Mouse (Mus musculus): ENCODE data around the gene Ppp6r2. TPM values are rescaled to one million over a fixed set of nuclear protein-coding genes. Genes with fewer than 3 reads are reported as not detected.

Ppp6r2 gene
- polyA plus RNA-seq, 1 experiment from 2014 or later = 24.5 TPM

Small RNA genes within 50 kb of the gene (microRNA-seq; reads per million reads assigned to microRNA genes)
- 0.56 reads per million for gene Mir6958
- gene Mir6959 = not detected
- not detected for gene Mir7118

Other genes starting within 250 kb of the Ppp6r2 start
- 0.25 TPM in 2 replicates for gene Mlc1, start 232.5 kb upstream of the Ppp6r2 start, polyA plus RNA-seq (2015; fragmentation: Nextera tagmentation; extraction: Ambion mirVana)
- 1.7 and 2.2 TPM in 2 replicates for gene Mov10l1, start 228.6 kb upstream of the Ppp6r2 start, polyA plus RNA-seq (2015; fragmentation: Nextera tagmentation; extraction: Ambion mirVana)
- 0.10 and 0.24 TPM in 2 replicates for gene Panx2, start 151.8 kb upstream of the Ppp6r2 start, polyA plus RNA-seq (2015; fragmentation: Nextera tagmentation; extraction: Ambion mirVana)
- 48.7 and 53.6 TPM in 2 replicates for gene Trabd, start 136.4 kb upstream of the Ppp6r2 start, polyA plus RNA-seq (2015; fragmentation: Nextera tagmentation; extraction: Ambion mirVana)
- 16.5 and 17.6 TPM in 2 replicates for gene Selenoo, start 122.5 kb upstream of the Ppp6r2 start, polyA plus RNA-seq (2015; fragmentation: Nextera tagmentation; extraction: Ambion mirVana)
- 14.5 and 15.4 TPM in 2 replicates for gene Tubgcp6, start 88.4 kb upstream of the Ppp6r2 start, polyA plus RNA-seq (2015; fragmentation: Nextera tagmentation; extraction: Ambion mirVana)
- 21.7 and 24.3 TPM in 2 replicates for gene Hdac10, start 82.9 kb upstream of the Ppp6r2 start, polyA plus RNA-seq (2015; fragmentation: Nextera tagmentation; extraction: Ambion mirVana)
- 12.5 and 13.4 TPM in 2 replicates for gene Mapk12, start 70.8 kb upstream of the Ppp6r2 start, polyA plus RNA-seq (2015; fragmentation: Nextera tagmentation; extraction: Ambion mirVana)
- gene Mapk11, start 61.9 kb upstream of the Ppp6r2 start, polyA plus RNA-seq (2015; fragmentation: Nextera tagmentation; extraction: Ambion mirVana) = 10.0 and 12.6 TPM in 2 replicates
- 123 and 128 TPM in 2 replicates for gene Plxnb2, start 30.8 kb upstream of the Ppp6r2 start, polyA plus RNA-seq (2015; fragmentation: Nextera tagmentation; extraction: Ambion mirVana)
- 11.0 and 11.8 TPM in 2 replicates for gene Dennd6b, start 15.1 kb upstream of the Ppp6r2 start, polyA plus RNA-seq (2015; fragmentation: Nextera tagmentation; extraction: Ambion mirVana)
- gene Sbf1, start 103.8 kb downstream of the Ppp6r2 start, polyA plus RNA-seq (2015; fragmentation: Nextera tagmentation; extraction: Ambion mirVana) = 50.3 and 53.7 TPM in 2 replicates
- 0.45 and 0.69 TPM in 2 replicates for gene Adm2, start 111.2 kb downstream of the Ppp6r2 start, polyA plus RNA-seq (2015; fragmentation: Nextera tagmentation; extraction: Ambion mirVana)
- not detected in 2 replicates for gene Miox, start 122.8 kb downstream of the Ppp6r2 start, polyA plus RNA-seq (2015; fragmentation: Nextera tagmentation; extraction: Ambion mirVana)
- gene Lmf2, start 144.1 kb downstream of the Ppp6r2 start, polyA plus RNA-seq (2015; fragmentation: Nextera tagmentation; extraction: Ambion mirVana) = 70.7 and 74.4 TPM in 2 replicates
- gene Ncaph2, start 144.2 kb downstream of the Ppp6r2 start, polyA plus RNA-seq (2015; fragmentation: Nextera tagmentation; extraction: Ambion mirVana) = 160 and 168 TPM in 2 replicates
- 5.6 and 5.9 TPM in 2 replicates for gene Sco2, start 162.3 kb downstream of the Ppp6r2 start, polyA plus RNA-seq (2015; fragmentation: Nextera tagmentation; extraction: Ambion mirVana)
- gene Tymp, start 165.5 kb downstream of the Ppp6r2 start, polyA plus RNA-seq (2015; fragmentation: Nextera tagmentation; extraction: Ambion mirVana) = 1.1 and 1.7 TPM in 2 replicates
- gene Odf3b, start 167.7 kb downstream of the Ppp6r2 start, polyA plus RNA-seq (2015; fragmentation: Nextera tagmentation; extraction: Ambion mirVana) = 3.0 and 4.1 TPM in 2 replicates
- gene Klhdc7b, start 173.4 kb downstream of the Ppp6r2 start, polyA plus RNA-seq (2015; fragmentation: Nextera tagmentation; extraction: Ambion mirVana) = not detected in 2 replicates
- gene Syce3, start 198.9 kb downstream of the Ppp6r2 start, polyA plus RNA-seq (2015; fragmentation: Nextera tagmentation; extraction: Ambion mirVana) = not detected in 2 replicates
- 4.2 and 5.1 TPM in 2 replicates for gene Cpt1b, start 214.3 kb downstream of the Ppp6r2 start, polyA plus RNA-seq (2015; fragmentation: Nextera tagmentation; extraction: Ambion mirVana)
- gene C730034F03Rik, start 218.0 kb downstream of the Ppp6r2 start, polyA plus RNA-seq (2015; fragmentation: Nextera tagmentation; extraction: Ambion mirVana) = 2.3 and 2.4 TPM in 2 replicates
- gene Gm44502, start 218.1 kb downstream of the Ppp6r2 start, polyA plus RNA-seq (2015; fragmentation: Nextera tagmentation; extraction: Ambion mirVana) = 0.40 TPM in 1 of 2 replicates, not detected in the other
- gene Chkb, start 218.4 kb downstream of the Ppp6r2 start, polyA plus RNA-seq (2015; fragmentation: Nextera tagmentation; extraction: Ambion mirVana) = 51.3 and 57.9 TPM in 2 replicates
- gene Mapk8ip2, start 242.4 kb downstream of the Ppp6r2 start, polyA plus RNA-seq (2015; fragmentation: Nextera tagmentation; extraction: Ambion mirVana) = 0.65 and 0.97 TPM in 2 replicates